Mouse (Mus musculus): ENCODE results near the gene Irx2.

Gene Irx2

DNA sequence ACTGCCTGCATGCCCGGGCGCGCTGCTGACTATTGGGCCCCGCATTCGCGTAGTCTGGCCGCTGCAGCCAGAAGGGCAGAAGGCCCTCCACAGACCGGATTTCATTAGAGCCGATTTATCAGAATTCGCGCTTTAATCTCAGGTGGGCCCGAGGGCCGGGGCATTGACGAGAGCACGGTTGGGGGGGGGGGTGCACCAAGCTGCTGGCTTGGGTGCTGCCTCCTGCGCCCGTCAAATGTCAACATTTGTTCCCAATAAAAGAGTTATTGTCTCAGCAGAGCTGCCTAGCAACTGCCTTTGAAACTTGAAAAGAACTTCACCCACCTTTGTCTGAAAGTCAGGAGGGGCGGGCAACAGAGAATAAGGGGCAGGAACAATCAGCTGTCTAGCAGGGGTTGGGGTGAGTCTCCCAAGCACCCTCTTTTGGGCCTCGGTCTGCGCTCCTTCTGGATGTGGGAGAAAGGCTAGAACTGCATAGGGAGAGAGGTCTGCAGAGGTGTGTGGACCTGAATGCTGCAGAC lies 7.8 kb downstream of the Irx2 start:
- no peak for DNase-seq (ENCODE audit: low spot score)

GRCm38 (mm10) chr13:72637536-72637935 lies 8.9 kb downstream of the Irx2 start:
- no peak for DNase-seq (ENCODE audit: low spot score)

DNA sequence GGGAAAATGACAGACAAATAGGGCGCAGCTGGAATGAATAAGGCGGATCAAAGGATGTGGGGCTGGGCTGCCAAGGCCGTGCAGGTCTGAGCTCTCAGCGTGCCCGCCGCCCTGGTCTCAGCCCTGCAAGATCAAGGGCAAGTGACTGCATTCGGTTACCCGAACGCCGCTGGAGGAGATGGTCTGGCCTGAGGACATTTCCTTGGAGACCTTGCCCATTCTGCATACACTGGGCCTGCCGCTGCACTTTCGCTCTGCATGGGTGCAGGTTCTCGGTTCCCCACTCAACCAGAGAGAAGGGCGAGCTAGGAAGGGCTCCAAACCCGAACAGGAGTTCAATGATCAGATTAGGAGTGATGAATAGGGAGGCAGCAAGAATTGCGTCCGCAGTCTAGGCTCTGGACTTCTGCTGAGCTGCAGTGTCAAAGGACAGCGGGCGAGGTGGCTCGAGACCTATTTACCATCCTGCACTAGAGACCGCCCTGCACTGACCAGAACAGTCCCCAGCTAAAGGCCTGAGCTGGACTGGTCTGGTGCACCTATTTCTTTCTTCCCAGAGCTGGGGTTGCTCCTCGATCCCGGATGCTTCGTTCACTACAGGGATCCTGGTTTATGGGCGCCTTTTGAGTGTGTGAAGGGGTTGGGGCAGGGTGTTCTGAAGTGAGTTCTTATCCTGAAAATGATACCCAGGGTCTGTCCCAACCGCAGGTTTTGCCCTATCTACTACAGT lies 9.9 kb downstream of the Irx2 start:
- DNase-seq (ENCODE audit: low spot score): no peak

DNA sequence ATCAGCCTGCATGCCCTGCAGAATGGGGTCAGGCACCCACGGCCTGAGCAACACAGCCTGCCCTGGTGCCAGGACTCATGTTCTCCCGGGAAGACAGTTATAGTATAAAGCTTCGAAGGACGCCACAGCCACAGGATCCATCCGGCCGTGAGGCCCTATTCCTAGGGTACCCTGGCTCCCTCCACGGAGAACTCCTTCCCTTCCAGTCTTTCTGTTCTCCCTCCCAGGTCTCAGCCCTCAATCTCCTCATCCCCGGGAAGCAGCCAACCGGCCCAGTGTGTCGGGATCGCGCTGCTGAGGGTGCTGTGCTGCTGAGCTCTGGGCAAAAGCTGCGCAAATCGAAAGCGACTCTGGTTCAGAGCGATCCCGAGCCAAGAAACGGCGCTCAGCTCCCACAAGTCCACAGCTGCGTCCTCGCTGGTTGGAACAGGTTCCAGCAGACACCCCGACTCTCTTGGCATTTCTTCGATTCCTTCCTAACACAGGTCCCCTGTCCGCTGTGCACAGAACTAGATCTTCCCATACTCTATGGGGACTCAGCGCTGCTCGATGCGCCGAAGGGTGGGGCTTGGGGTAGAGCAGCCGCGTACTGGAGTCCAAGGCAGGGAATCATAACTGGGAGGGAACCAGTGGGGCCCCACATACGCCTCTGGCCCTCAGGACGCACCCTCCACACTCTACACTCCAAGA lies 11.0 kb downstream of the Irx2 start:
- peak; percentile 72 for DNase-seq (ENCODE audit: low spot score)

- peak; percentile 59 for DNase-seq (ENCODE audit: low spot score)
Observed at GRCm38 (mm10) chr13:72640131-72640521, 11.5 kb downstream of the Irx2 start.

DNA sequence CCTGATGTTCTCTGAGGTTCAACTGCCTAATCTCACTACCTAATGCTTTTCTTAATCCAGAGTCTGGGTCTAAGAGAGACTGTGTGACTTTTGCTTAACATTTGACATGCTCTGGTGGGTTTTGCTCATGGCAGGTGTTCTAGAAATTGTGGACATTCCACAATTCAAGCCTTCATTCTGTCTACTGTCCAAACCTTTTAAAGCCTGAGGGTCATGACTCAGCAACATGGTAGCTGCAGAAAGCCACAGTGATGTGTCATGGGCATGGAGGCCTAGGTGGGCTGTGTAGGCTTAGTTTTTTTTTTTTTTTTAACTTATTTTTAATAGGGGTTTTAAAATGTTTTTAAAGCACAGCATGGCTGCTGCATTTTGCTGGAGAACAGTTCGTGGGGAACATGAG lies 27.8 kb downstream of the Irx2 start:
- DNase-seq (ENCODE audit: low spot score): no peak

DNA sequence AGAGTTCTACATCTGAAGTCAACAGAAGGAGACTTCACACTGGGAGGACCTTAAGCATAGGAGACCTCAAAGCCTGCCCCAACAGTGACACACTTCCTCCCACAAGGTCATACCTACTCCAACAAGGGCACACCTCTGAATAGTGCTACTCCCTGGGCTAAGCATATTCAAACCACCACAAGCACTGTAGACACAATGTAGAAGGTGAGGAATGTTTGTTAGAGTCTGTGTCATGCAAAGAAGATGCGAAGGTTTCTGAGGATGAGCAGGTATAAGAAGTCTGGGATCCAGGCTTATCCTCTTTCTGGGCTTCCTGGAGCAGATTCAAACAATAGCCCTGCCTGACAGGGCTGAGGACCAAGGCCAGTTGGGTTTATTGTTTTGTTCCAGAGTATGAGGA lies 47.2 kb downstream of the Irx2 start:
- DNase-seq (ENCODE audit: low spot score): no peak
